Mouse (Mus musculus) CH12.LX (cell line): ENCODE data around the gene Grid2.

Experiments used
- CHD1 ChIP-seq: IDR thresholded peaks from 2 replicates; pipeline ENCODE4 v1.6.1; 2012; ENCODE audit warnings: low read depth, low read length, improper control_type of control experiment, inconsistent platforms
- CTCF ChIP-seq, 2 experiments: IDR thresholded peaks in 1 of 2; conservative IDR thresholded peaks in 1 of 2; 2 replicates each; pipeline ENCODE4 v1.5.1; 2011 to 2012; ENCODE audit warnings: low read depth in 2 of 2, low read length in 2 of 2, improper control_type of control experiment in 1 of 2, inconsistent platforms in 1 of 2, mild to moderate bottlenecking in 1 of 2, moderate library complexity in 1 of 2
- IRF4 ChIP-seq: IDR thresholded peaks from 2 replicates; pipeline ENCODE4 v1.6.1; 2014; ENCODE audit warnings: low read depth, mild to moderate bottlenecking, inconsistent platforms, low read length, improper control_type of control experiment
- POLR2A ChIP-seq: IDR thresholded peaks from 2 replicates; pipeline ENCODE4 v1.6.1; 2011; ENCODE audit warnings: low read depth, mild to moderate bottlenecking, improper control_type of control experiment, low read length
- RCOR1 ChIP-seq: conservative IDR thresholded peaks from 2 replicates; pipeline ENCODE4 v1.6.1; 2012; ENCODE audit warnings: low read depth, mild to moderate bottlenecking, inconsistent platforms, low read length, improper control_type of control experiment
- ZKSCAN1 ChIP-seq: IDR thresholded peaks from 2 replicates; pipeline ENCODE4 v1.6.1; 2012; ENCODE audit warnings: low read depth, inconsistent platforms, low read length, improper control_type of control experiment, borderline replicate concordance
- ZNF384 ChIP-seq: IDR thresholded peaks from 2 replicates; pipeline ENCODE4 v1.6.1; 2012; ENCODE audit warnings: low read depth, low read length, improper control_type of control experiment, inconsistent platforms

- TF ChIP-seq CTCF (conservative IDR thresholded peaks at IDR 0.05 in 1 of 2, IDR thresholded peaks at IDR 0.05 in 1 of 2; ENCODE audit: low read depth in 2 of 2, low read length in 2 of 2) (no peak), RCOR1 (no peak), POLR2A (no peak), IRF4 (no peak), ZKSCAN1 (no peak), CHD1 (no peak), ZNF384 (no peak)
Measured at GRCm38 (mm10) chr6:64596261-64596660, 1340.6 kb downstream of the Grid2 start.
